Mouse (Mus musculus): ENCODE results near the gene Esp6.
"Not testable (repeated sequence)": the region's sequence is repeated elsewhere in the genome, so short reads cannot be mapped to it uniquely, and the experiment has no call there.

Esp6 gene

GRCm38 (mm10) chr17:40561207-40561606 is at the start of gene Esp6:
Gene Esp6 (plus strand): TSS chr17:40561507.
- no peak for DNase-seq

- DNase-seq = no peak
These were observed 41.5 kb upstream of the Esp6 start, which contains the start of gene Esp8 for GRCm38 (mm10) chr17:40519818-40520217. Gene Esp8 (plus strand): TSS chr17:40520022.

DNA sequence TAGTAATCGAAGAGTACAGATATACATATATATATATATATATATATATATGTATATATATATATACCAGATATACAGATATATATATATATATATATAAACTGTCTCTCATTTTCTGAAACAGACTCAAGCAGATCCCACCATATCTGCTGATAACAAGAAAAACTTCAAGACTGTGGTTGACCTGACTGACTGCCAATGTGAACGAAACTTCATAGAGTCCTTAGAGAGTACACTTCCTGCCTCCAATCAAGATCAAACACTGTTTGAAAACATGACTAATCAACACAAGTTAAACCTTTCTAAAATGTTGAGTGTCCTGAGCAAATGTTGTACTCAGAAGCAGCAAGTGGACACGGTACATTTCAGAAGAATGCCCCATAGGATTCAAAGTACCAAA is 31.5 kb upstream of the Esp6 start:
- DNase-seq = no peak

DNA sequence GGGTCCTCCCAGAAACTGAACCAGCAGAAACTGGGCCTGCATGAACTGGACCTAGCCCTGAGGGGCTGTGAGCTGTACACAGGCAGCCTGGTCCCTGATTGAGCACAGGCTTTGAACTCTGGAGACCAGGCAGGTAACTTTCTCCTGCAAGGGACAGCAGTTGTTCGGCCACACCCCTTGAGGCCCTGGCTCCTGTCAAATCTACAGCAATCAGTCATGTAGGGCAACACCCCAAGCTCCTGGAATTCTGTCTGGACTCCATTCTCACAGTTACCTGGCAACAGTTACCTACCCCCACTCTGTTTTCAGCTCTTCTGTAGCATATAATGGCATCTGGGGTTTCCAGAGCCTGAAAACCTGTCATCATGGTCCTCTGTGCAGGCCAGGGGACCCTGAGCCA is 30.2 kb upstream of the Esp6 start:
- no peak for DNase-seq

- not testable (repeated sequence) for DNase-seq
These were observed 14.3 kb upstream of the Esp6 start for GRCm38 (mm10) chr17:40547005-40547404.

DNA sequence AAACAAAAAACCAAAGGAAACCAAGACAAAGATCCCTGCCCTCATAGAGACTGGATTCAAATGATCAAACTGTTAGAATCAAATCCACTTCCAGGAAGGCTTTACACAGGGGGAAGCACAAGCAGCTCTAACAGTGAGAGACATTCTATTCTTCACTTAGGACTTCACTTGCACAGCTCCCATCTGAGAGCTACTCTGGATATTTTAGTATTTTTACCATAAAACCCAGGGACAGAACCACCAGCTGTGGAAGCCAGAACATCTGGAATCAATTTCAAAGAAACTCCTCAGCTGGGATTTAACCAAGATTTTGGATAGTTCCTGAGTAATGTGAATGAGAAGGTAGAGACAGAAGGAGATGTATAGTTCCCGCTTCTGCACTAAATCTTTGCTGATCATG is 7.8 kb upstream of the Esp6 start:
- no peak for DNase-seq

DNA sequence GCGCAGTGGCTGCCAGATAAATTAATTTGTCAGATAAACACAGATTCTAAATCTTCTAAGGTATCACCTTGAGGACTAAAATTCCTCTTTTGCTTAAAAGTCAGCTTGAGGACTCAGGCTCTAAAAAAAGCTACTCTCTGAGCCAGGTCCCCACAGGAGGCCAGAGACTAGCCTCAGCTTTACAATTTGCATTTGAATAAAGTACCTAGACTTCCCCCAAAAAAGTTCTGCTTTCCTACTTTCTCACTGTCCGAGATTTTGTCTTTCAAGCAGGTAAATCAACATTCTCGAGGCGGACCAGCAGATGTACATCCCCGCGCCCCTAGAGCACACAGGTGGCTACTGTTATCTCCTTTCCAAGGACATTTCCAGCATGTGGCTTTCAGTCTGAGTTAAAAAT is 22.6 kb downstream of the Esp6 start:
- not testable (repeated sequence) for DNase-seq

GRCm38 (mm10) chr17:40591297-40591696 is 30.0 kb downstream of the Esp6 start:
- no peak for DNase-seq

GRCm38 (mm10) chr17:40598294-40598693 is 37.0 kb downstream of the Esp6 start, which contains the start of gene Esp4:
Gene Esp4 (plus strand): TSS chr17:40598594.
- DNase-seq = no peak
